8 mouse cellular contexts compared by ENCODE assay signal in genomic region chr1:59883349-59884134, GRCm38 (mm10). TPM values are rescaled to one million over a fixed set of nuclear protein-coding genes. Genes with fewer than 3 reads are reported as not detected.
DNase-seq lines count a peak whose midpoint lies in the region; ATAC-seq lines count a peak whose summit lies in the region.

No protein-coding gene starts in this region.

- ATAC-seq in kidney, embryonic 16.5 days (ENCODE audit: low FRiP score, low TSS enrichment) = no peak
- ATAC-seq in inflammation-experienced regulatory T-cells, adult 6 months = peak; percentile 82
- ATAC-seq in monocyte, adult 5-6 weeks (replicated peaks; ENCODE audit: insufficient number of reproducible peaks, low FRiP score, low TSS enrichment, poor library complexity, severe bottlenecking) = peak; percentile 76

- 33% methylated on average over 3 of the region's 3 CpGs for WGBS in kidney, embryonic 16.5 days

- no peaks in the 10 kb centered on the region for H3K27me3 ChIP-seq in kidney, embryonic 16.5 days (ENCODE audit: insufficient read depth, low read length)

- no peak overlapping the region for H3K9ac ChIP-seq in kidney, embryonic 16.5 days (replicated peaks; ENCODE audit: low read length)

- 0 out of 2 replicates have a peak, but pooled peaks cover 6% of the 10 kb centered on the region for H3K36me3 ChIP-seq in kidney, embryonic 16.5 days (ENCODE audit: insufficient read depth, low read length)

- H3K4me1 ChIP-seq in kidney, embryonic 16.5 days (ENCODE audit: insufficient read depth, low read length) = peaks cover 17% of the 10 kb centered on the region

- DNase-seq in kidney, adult 11 months = peak; percentile 43
- peak; percentile 48 for DNase-seq in cerebellum, adult 9-11 months
- DNase-seq in frontal cortex, adult 2 months (ENCODE audit: extremely low spot score in 1 of 2, low spot score in 1 of 2) = peak; percentile 45 to 87
- DNase-seq in left cerebral cortex, postnatal 4 days = peak; percentile 80
- peak; percentile 47 to 73 for DNase-seq in spleen, postnatal 14 days (ENCODE audit: low spot score in 2 of 2)

- H3K4me3 ChIP-seq in kidney, embryonic 16.5 days (ENCODE audit: low read length) = no peak overlapping the region

- no peaks in the 10 kb centered on the region for H3K9me3 ChIP-seq in kidney, embryonic 16.5 days (ENCODE audit: low read length)

- intact Hi-C loops in left cerebral cortex, postnatal 4 days (cut with DNase I) = no loop called here

- no peak overlapping the region for H3K4me2 ChIP-seq in kidney, embryonic 16.5 days (replicated peaks; ENCODE audit: low read depth, low read length)

- no peak overlapping the region for H3K27ac ChIP-seq in kidney, embryonic 16.5 days (ENCODE audit: low read length)

RNA-seq across cellular contexts. Expression of gene Fam117b, which starts 29.3 kb away (rescaled TPM):
- 8.0 and 8.3 TPM in 2 replicates for polyA plus RNA-seq in kidney, embryonic 16.5 days (2015; fragmentation: Nextera tagmentation; extraction: Ambion mirVana)
- polyA plus RNA-seq in frontal cortex, adult 2 months (2012; rRNA removed) = 27.2 and 28.2 TPM in 2 replicates
- polyA plus RNA-seq in inflammation-experienced regulatory T-cells, adult 6 months (2017; shearing (Covaris generic)) = 10 to 100 TPM; 14.7 to 26.3 (median 15.4) TPM
- total RNA-seq in left cerebral cortex, postnatal 4 days (2021) = 10 to 100 TPM; 89.7 to 92.1 TPM
- total RNA-seq in monocyte, adult 5-6 weeks (2017) = 58.6 to 81.1 TPM (median 75.3 TPM) in 3 replicates
